Mouse (Mus musculus) urinary bladder, postnatal 10 days (tissue): Measurements from ENCODE around the gene Cdc16.
"Not testable (repeated sequence)": the region's sequence is repeated elsewhere in the genome, so short reads cannot be mapped to it uniquely, and the experiment has no call there.

Experiments used
- DNase-seq: peaks from one replicate; pipeline ENCODE4 v3.0.0; 2022; ENCODE audit warnings: low spot score

The Cdc16 gene

DNA sequence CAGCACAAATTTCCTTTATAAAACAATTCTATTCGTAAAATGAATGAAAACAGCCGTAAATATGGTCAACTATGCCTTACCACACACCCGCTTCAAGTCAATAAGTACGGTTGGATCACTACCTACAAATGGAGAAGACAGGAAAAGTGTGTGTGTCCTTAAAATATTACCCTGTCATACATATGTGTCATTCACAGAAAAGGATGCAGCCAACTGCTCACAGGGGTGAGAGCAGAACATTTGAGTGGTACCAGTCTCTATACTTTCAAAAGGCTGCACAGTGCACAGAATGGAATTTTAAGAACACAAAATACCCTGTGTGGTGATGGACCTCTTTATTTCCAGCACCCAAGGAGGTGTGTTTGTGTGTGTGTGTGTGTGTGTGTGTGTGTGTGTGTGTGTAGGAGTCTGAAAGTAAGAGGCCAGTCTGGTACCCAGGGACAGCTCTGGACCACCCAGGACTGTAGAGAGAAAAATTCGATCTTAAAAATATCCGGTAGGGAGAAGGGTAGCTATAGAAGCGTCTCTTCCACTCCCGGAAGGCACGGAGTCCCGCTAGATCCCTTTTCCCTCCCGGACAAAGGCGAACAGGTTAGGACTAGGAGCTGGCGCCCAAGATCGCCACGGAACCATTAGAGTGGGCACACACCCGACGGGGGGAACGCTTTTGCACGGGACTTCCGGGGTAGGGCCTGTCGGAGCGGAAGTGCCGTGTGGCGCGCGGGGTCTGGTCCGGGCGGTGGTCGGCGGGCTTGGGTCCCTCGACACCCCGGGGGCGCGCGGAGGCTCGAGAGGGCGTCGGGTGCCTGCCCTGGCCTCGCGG lies at the start of gene Cdc16:
TSS of gene Cdc16 (plus strand) at position 695 of the 823 bp plus-strand sequence.
- peak; percentile 57 for DNase-seq

DNA sequence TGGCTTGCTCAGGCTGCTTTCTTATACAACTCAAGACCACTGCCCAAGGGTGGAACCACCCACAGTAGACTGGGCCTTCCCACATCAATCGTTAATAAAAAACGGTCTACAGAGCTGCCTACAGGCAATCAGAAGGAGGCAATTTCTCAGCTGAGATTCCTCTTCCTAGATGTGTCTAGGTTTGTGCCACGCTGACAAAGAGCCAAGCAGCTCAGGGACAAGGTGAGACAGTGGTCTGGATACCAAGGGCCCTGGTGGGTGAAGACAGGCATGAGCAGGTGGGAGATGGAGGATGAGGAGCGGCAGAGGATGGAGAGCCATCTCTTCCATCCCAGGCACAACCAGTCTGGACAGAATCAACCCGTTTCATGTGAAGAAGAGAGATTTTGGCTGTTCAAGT lies 49.0 kb upstream of the Cdc16 start:
- no peak for DNase-seq

DNA sequence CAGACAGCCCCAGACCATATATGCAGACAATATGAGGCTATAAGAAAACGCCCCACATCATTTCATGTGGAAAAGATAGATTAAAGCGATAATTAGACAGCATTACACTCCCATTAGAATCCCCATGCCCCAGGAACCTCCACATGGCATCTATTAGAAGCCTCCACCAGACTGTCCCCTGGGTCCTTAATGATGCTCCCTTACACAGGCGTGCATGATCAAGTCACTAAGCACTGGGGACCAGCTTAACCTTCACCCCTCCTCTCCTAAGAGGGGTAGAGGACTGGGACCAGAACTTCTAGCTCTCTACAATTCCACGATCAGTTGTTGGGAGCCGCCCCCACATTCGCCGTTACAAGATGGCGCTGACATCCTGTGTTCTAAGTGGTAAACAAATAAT lies 38.5 kb upstream of the Cdc16 start:
- no peak for DNase-seq

DNA sequence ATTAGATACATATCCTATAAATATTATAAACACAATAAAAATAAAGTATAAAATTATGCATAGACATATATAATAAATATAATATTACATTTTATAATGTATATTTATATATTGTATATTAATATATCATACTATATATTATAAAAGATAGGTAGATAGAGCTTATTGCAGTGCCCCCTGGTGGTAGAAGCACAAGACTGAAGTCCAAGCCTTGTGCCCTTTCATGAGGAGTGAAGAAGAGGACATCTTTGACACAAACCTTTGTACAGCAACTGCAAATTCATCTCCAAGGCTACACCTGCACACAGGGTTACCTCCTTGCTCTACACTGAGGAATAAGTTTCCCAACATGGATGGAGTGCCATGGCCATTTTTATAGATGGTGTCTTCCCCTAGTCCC lies 31.8 kb upstream of the Cdc16 start:
- no peak for DNase-seq

DNA sequence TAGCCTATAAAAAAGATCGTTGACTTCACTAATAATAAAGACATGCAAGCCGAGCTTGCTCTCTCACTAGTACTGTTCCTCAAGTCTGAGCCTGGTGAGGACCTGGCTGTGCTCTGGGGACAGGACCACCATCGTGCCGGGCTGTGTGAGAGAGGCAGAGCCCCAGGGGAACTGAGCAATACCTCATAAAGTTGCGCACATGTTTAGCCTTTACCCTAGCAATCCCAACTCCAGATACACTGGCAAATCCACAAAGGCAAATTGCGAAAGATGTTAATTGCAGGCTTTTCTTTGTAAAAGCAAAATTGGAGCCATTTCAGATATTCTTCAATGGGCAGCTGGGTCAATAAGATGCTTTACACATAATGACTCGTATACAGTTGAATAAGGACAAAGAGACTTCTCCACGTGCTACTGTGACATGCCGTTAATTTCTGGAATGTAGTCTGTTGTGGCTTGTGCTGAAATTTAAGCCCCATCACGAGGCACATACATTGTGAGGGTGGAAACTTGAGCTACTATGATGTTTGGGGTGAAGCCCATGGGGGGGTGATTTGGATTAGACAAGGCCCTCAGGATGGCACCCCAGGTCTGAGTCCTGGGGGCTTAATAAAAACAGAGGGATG lies 29.9 kb upstream of the Cdc16 start:
- no peak for DNase-seq

DNA sequence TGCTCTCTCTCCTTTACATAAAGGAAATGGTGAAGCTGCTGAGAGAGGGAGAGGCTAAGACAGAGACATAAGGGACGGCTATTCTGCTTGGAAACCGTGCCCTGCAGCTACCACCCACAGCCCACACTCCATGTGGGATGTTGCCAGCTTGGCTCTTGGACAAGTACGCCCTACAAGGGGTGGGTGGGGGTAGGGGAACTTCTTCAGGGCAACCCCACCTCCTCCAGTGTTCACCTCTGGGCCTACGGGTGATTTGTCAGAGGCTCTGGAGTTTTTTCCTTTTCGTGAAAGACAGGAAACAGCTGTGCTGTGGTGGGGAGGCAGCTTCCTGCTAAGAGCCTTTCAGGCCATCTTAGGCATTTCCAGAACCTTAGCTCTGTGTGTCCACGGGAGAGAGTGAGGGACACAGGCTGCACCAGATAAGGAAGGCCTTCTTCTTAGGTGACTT lies 17.1 kb upstream of the Cdc16 start:
- DNase-seq: no peak

DNA sequence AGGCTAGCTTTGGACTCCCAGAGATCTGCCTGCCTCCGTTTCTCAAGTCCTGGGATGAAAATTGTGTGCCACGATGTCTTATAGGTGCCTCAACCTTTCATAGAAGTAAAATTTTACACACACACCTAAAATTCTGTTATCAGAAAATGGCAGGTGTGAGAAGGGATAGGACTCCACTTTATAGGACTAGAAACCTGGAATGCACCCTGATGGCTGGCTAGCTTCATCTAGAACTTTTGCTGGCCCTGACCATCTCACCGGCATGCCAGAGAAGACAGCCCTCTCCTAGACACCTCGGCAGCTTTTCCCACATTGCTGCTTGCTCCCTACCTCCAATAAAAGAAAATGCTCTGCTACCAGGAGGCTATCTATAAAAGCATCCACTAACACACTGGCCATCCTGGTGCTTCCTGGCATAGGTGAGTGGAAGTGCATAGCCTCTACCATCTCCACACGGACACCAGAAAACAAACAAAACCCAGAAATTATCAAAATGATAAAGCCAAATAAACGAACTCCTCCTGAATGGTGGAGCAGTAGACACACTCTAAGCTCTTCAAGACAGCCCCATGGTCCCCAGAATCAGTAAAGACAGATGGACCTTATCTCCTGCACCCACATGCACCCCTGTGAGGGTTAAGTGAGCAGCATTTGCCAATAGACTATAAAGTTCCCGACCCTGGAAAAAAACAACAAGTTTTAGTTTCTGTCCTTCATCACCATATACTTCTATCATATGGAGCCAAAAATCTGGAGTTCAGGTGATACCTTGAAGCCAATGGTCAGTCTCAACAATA lies 16.5 kb upstream of the Cdc16 start:
- no peak for DNase-seq

DNA sequence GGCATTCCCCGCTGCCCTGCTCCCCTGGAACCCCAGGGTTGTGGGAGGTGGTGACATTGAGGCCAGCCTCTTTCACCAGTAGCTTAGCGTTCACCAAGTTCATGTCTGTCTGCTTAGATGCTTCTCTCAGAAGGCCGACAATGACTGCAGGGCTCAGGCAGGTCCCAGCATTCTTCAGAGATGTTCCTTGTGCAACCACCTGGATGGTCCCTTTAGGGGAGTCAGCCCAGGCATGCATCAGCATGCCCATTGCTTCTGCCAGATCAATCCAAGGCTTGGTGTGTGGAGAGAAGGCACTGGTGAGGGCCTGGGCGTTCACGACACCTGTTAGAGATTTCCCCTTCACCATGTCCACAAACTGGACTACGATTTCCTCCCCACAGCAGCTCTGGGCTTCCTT lies 11.3 kb upstream of the Cdc16 start:
- not testable (repeated sequence) for DNase-seq

DNA sequence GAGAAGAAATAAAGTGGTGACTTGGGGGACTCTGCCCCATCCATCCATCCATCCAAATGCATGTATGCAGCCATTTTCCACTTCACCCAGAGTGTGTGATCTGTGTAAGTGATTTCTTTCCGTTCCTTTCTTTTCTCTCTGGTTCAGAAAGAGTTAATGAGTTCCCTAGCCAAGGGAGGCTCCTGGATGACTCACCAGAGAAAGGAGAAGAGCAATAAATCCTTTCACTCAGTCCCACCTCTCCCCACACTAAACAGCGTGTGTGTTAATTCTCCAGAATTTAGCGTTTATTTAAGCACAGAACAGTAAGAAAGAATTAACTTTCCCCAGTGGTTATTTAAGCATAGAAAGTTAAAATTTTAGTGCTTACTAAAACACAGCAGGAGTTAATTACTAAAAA lies 9.8 kb upstream of the Cdc16 start:
- DNase-seq: no peak

DNA sequence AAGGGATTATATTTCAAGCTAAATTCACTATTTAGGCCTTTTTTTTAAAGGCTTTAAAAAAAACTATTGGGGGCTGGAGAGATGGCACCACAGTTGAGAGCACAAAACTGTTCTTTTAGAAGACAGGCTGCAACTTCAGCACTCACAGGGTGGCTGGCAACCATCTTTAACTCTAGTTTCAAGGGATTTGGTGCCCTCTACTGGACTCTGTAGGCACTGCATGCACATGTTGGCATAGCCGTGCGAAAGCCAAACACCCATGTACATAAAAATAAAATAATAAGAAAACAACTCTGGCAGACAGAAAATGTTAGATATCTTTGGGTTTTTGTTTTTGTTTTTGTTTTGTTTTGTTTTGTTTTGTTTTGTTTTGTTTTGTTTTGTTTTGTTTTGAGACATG lies 3.8 kb upstream of the Cdc16 start:
- DNase-seq: peak; percentile 31

DNA sequence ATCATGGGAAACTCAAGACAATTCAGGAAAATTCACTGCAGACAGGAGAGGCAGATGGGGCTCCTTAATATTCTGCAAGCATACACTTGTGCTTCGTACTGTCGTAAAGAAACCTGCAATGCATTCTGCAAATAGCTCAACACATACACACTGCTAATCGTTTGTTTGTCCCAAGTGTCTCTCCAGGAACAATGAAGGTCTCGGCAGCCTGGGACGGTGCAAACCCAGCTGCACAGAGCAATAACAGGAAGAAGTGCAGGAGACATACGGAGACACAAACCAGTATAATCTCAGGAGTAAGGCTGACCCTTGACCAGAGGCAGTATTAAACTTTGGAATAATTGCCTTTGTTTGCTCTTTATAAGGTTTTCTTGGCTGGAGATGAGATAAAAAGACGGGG lies 996 bp upstream of the Cdc16 start:
- DNase-seq: no peak

DNA sequence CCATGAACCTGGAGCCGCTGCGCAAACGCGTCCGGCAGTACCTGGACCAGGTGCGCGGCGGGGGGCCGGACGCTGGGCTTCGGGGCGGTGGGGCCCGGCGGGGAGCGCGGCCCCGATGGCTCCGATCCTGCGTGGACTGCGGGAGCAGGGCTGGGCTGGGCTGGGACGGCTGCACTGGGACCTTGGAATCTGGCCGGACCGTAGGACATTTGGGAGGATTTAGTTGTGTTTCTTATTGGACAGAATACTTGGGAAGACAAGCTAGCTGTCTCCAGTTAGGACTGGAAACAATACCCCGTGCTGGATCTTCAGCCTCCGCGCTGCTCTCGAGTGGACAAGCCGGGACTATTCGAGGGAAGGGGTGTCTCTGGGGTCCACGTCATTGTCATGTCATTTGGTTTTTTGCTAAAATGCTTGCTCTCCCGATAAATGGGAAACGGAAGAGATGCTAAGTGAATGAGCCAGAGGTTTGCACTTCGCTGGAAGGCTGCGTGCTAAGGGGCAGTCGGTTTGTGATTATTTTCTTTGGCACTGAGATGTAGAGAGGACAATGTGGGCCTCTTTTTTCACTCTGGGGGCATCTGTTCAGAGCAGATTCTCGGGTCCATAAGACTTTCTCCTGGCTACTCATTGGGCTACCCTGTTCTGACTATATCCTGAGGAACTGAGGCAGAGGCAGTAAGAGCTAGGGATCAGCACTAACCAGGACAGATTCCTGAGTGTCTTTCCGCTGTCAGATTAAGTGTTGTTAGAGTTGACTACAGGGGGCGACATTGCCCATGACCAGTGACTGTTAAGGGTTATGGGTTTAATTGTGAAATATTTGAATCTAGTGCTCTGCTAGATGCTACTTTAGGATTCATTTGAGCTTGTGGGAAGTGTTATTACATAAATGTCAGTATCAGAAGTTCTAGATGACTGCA lies 590 bp downstream of the Cdc16 start:
- no peak for DNase-seq

DNA sequence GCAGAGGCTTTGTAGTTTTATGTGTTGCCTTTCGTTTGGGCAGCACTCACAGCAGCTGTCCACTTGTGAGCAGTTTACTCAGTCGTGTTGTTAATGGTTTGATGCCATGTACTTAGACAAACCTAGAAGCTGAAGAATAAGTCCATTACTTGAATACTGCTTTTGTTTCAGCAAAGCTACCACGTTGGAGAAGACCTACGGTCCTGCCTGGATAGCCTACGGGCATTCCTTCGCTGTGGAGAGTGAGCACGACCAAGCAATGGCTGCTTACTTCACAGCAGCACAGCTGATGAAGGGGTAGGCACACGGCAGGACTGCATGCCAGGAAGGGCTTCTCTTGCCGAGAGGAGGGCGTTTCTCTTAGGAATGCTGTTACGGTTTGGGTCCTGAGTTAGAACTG lies 11.7 kb downstream of the Cdc16 start:
- DNase-seq: no peak

DNA sequence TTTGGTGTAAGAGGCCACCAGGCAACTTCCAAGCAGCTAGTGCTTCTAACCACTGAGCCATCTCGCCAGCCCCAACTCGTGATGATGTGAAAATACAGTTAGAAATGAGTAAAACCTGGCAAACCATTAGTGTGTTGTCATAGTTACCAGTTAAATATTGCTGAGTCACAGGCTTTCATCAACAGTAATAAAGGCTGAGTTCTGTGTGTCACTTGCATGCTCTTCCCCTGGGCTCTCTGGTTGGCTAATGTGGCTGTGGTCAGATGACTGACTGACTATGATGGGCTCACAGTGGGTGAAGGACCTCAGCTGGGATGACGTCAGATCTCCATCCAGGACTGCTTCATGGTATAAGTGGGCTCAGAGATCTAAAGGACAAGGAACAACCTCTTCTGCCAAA lies 23.1 kb downstream of the Cdc16 start:
- DNase-seq: no peak

DNA sequence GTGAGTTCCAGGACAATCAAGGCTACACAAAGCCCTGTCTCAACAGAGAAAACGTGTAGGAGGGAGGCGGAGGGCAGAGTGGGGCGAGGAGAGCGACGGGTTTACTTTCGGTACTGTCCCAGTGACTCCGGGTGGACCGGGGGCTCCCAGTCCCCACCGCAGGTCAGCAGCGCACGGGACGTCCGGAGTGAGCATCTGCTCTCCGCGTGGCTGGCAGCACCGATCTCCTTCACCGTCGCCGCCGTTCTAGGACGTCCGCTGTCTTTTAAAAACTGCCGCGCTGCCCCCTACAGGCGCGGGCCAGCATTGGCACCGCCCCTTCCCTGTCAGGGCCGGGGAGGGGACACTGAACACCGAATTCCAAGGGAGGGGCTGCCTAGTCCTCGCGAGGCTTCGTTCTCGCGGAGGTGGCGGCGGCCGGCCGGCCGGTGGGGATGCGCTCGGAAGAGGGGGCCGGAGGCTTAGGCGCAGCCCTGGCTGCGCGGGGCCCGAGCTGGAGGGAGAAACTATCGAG lies 27.8 kb downstream of the Cdc16 start, which contains the start of gene Upf3a:
TSS of gene Upf3a (plus strand) at position 366 of the 514 bp plus-strand sequence.
- peak; percentile 66 for DNase-seq

DNA sequence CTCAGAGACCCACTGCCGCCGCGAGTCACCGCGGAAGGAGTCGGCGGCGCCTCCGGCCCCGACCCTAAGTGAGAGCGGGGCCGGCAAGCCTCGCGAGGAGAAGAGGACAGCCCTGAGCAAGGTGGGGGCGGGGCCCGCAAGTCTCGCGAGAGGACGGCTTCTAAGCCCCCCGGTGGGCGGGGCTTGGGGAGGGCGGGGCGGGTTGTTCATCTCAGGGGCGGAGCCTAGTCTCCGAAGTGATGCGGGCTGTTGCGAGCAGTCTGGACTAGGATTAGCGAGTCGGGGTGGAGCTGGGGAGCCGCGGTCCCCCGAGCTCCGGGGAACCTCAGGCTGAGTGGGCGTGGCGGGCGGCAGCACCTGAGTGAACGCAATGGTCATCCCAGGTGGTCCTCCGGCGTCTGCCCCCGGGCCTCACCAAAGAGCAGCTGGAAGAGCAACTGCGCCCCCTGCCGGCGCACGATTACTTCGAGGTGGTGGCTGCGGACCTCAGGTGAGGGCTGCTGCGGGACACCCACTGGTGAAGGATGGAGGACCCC lies 28.4 kb downstream of the Cdc16 start:
- peak; percentile 94 for DNase-seq

DNA sequence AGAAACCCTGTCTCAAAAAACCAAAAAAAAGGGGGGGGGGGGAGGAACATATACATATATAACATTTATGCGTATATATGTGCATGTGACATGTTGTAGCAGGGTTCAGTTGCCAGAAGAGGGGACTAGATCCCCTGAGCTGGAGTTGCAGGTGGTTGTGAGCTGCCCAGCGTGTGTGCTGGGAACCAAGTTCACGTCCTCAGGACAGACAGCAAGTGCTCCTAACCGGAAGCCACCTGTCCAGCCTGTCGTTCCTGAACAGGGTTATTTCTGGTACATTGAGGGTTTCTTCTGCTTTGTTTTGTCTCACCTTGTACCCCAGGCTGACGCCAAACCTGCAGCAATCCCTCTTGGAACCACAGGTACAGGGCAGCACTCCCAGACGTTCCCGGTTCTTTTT lies 32.1 kb downstream of the Cdc16 start:
- no peak for DNase-seq

DNA sequence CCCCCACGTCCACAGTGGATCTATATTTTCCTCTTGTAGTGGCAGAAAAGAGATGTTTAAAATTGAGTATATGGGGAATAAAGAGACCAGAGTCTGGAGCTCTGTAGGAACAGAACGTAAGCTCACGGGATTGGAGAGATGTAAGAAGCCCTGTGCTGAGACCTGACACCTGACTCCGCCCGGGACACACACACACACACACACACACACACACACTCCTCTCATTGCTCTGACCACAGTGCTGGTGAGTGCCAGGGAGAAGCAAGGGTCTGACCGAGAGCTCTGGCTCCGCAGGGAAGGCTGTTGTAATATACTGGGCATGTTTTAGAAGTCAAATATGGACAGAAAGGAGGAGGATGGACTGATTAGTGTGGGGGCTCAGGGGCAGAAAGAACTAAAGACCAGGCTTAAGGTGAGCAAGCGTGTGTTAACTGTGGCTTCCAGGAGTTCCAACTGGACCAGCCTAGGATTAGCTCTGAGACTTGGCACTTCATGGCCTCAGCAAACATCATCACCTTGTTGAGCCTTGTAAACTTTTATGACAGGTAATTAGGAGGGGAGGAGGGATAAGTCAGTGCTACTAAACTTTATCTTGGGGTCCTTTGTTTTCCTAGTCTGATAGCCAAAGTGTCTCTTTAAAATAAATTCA lies 35.7 kb downstream of the Cdc16 start:
- no peak for DNase-seq

DNA sequence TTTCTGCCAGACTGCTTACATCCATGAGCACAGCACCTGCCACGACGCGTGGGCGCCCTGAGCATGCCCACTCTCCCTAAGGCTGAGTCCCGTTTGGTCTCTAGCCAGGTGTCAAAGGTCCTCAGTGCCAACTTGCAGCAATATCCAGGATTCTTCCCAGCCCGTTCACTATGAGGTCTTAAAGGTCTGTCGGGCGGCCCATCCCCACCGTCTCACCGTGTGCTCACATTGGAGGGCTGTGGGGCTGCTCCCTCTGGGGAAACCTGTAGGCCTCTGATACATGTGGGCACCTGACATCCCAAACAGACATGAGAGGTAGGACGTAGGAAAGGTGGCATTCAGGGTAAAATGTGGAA lies 36.2 kb downstream of the Cdc16 start:
- DNase-seq: no peak

DNA sequence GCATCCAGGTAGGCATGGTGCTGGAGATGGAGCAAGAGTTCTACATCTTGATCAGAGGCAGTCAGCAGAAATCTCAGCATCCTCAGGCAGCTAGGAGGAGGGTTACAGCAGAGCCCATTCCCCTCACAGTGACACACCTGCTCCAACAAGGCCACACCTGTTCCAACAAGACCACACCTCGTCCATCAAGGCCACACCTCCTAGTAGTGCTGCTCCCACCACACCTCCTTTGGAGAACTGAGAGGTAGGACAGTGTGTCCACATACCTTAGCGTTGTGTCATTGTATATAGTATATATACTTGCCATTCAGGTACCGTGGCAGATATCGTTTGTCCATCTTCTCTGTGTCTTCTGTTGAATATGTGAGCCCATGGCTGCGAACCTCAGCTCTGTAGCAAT lies 40.2 kb downstream of the Cdc16 start:
- no peak for DNase-seq

DNA sequence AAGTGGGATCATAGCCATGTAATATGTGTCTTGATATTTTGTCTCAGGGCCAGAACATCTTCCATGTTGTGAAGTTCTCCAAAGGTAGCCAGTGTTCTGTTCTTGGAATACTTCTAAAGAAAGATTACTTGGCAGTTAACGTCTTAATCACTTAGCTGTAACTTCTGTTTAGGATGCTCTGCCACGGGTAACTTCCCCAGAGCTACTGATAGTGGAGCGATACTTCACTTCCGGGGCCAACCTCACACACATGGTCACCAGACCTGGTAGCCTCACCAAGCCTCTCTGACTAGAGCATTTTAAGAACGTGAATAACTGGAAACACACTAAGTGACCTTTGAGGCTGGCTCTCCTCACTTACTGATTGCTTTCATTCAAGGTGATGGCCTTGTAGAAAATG lies 42.1 kb downstream of the Cdc16 start:
- no peak for DNase-seq
